Mouse (Mus musculus): ENCODE data around the gene Cyp4f37.

Cyp4f37 gene

GRCm38 (mm10) chr17:32680404-32680803, 59.3 kb downstream of the Cyp4f37 start:
- no peak for ATAC-seq (ENCODE audit: insufficient number of reproducible peaks, low FRiP score, low TSS enrichment)

GRCm38 (mm10) chr17:32685048-32685750, 64.1 kb downstream of the Cyp4f37 start, which contains the start of gene Cyp4f15:
Gene Cyp4f15, plus strand, starts transcription at chr17:32685627.
- ATAC-seq (ENCODE audit: insufficient number of reproducible peaks, low FRiP score, low TSS enrichment): no peak

Data from cerebellum, adult (tissue).